Mouse (Mus musculus): ENCODE results near the gene Kcnmb4.

Gene Kcnmb4

DNA sequence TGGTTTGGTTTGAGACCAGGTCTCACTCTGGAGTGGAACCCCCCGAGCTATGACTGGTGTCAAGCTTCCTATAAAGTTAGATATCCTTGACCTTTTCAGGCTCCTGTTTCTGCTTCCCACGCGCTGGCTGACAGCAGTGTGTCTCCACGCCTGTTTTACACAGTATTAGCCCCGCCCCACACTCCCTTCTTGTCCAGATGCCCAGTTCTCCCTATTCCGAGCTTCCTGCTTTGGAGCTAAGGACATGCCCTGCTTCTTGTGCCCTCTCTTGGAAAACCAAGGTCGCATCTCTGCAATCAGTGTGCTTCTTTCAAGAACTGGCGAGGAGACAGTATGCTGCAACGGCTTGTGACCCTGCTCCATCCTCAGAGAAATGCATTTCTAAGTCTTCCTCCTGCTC lies 23.1 kb downstream of the Kcnmb4 start:
- DNase-seq, result no peak

DNA sequence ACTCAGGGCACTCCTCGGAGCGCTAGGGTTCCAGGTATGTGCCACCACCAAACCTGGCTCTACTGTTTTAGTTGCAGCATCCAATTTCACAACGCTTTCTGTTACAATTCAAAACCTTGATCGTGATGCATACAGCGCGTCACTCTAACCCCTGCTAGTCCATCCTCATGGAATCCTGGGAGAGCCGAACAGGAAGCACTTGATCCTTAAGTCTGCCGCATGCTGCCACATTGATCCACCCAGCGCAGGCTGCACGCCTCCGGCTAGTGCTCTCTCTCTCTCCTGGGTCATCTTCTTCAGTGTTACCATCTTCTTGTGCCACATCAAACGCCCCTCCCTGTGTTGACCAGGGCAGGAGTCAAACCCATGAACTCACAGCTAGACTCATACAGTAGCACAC lies 25.5 kb downstream of the Kcnmb4 start:
- DNase-seq, result no peak

DNA sequence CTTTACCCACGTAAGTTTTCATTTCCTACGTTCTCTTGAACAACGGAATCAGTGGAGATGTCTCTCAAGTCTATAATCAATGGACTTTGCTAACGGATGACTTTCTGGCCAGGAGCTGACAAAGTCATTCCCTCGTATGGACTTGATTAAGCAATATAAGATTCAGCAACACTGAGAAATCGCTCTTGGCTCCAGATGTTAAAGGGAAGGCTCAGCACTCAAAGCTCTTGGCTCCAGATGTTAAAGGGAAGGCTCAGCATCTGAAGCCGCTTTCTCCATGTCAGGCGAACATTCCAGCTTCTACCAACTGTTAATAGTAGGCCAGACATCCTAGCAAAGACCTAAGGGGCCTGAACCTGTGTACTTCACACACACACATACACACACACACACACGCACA lies 26.5 kb downstream of the Kcnmb4 start:
- no peak for DNase-seq

DNA sequence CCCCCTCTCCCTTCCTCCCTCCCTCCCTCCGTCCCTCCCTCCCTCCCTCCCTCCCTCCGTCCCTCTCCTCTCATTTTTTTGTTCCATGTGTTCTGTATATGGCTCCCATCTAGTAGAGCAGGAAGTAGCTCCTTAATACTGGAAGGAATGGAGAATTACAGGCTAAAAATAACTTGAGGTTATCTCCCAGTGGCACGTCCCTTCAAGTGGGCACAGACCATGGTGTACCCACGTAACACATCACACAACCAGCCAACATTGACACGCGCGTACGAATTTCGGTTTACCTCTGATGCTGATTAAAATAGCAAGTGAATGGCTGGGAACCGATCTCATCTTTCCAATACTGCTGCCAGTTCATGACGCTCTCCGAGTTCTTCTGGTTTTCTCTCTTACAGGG lies 27.6 kb downstream of the Kcnmb4 start:
- no peak for DNase-seq

DNA sequence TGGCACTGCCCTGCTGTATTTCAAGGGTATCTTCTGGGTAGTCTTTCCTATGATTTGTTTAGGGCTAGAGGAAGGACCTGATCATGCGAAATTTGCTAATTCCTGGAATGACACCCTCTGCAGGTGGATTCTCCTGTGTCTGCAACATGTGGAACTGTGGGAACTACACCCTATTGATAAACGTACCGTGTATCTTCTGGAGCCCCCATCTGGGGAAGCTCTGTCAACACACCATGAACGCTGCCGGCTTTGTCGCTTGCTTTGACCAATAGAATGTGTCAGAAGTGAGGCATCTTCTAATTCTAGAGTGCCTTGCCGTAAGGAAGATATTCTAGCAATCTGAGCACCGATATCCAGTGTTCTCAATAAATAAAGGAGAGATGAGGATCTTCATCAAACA lies 28.9 kb downstream of the Kcnmb4 start:
- DNase-seq, result no peak

DNA sequence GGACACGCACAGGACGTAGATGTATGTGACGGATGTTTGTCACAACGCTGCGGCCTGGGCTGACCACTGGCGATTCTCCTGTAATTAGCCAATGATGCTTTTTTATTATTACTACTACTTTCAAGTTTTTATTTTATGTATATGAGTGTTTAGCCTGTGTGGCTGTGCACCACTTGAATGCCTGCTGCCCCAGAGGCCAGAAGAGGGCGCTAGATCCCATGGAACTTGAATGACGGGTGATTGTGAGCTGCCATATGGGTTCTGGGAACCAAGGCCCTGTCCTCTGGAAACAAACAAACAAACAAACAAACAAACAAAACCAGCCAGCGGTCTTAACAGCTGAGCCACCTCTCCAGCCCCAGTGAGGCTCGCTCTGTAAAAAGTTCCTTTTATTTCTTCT lies 29.3 kb downstream of the Kcnmb4 start:
- no peak for DNase-seq

DNA sequence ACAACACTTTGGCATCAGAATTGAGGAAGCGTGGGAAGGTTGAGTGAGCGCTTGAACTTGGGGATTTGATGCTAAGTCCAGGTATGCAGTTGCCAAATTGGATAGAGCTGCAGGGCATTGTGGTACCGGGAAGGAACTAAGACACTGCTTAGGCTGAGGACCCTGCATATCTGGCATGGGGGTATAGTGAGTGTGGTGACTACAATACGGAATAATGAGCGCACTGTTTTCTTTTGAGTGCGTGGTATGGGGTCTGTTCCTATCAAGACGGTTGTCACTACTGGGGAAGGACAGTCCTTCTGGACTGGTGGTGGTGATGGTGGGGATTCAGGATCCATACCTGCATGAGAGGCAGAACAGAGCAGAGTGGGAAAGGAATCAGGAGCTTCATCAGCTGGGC lies 32.7 kb downstream of the Kcnmb4 start:
- DNase-seq, result no peak

DNA sequence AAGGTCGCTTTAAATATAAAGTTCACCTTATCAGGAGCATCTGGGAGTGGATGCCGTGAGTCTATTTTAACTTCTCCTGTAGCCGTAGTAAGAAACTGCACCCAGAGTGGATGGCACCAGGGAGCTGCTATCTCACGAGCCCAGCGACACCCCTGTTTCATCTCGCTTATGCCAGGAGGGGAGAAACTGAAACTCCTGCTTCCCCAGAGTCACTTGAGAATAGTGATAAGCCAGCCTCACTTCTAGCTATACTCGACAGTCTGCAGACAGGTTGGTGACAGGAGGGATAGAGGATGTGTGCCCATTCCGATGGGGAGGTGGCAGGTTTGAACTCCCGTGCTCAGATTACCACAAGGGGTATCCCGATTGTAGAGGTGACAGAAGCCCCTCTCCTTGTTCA lies 33.6 kb downstream of the Kcnmb4 start:
- DNase-seq, result no peak

DNA sequence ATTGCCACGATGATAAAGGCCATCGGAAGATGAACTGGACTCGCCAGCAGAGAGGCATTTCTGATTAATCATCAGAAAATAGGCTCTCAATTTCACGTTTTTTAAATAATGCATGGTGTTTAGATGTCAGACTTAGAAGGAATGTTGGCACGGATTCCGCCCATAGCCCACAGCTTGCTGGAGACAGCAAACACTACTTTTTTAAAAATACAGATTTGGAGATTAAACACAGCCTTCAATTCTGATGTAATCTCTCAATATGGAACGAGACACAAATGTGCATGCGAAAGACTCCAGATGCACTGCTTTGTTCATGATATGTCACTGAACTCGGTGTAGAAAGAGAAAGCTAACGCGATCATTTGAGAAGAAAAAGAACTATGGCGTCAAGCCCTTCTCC lies 38.2 kb downstream of the Kcnmb4 start:
- DNase-seq, result no peak

DNA sequence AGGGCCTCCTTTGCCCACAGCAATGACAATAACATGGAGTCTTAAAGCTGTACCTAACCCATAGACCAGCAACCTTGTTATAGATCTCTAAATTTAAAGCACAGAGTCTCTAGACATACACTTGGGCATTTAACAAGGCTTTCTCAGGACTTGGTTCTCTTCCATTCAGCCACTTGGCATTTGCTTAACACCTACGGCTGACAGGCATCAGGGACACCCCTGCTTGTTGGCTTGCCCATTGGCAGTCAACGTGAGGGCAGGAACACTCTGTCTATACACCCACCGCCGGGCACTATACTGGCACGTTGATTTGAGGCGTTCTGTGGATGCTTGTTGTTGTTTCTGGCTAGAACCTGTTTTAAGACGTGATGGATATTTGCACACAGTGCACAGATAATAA lies 41.3 kb downstream of the Kcnmb4 start:
- no peak for DNase-seq

DNA sequence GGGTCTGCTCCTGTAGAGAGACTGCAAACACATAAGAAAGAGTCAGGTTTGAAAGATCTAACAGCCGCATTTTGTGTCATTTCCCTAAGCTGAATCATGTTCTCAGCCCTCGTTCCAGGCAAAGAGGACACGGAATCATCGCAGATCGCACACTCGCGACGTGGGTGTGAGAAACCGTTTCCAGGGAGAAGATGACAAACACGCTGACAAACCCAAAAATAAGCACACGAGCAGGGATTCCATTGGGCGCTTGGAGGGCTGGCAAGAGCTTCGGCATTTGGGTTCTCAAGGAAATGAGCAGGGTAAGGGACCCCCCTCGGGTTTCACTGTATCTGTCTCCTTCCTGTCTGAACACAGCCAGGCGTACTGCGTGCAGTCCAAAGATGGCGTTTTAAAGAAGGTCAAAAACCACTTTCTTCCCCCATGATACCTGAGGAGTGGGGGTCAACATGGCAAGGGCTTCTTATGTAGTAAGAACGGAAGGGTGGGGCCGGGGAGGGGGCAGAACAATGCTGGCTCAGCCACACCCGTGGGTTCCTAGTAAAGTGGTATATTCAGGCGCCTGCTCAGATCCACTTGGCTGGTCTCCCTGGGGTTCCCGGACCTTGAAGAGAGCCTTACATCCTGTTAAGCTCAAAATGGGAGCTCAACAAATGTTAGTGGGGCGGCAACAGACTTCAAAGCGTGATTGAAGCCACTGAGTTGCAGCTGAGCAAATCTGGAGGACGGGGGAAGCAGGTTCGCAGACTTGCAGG lies 45.5 kb downstream of the Kcnmb4 start:
- DNase-seq, result no peak

DNA sequence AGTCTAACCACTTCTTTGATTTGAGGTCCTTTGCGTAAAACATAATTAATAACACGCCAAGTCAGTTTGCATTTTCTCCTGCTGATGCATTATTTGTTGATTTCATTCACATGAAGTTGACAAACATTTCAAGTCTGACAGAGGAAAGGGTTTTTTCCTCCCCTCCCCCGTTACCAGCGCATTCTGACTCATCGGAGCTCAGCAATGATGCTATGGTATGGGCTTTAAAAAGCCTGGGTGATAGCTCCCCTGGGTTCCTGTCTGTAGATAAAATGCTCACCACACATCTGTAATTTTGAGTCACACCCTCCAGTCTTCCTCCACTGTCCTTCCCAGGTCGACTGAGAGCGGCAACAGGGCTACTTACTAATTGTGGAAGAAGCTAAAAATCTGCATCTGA lies 47.5 kb downstream of the Kcnmb4 start:
- no peak for DNase-seq

DNA sequence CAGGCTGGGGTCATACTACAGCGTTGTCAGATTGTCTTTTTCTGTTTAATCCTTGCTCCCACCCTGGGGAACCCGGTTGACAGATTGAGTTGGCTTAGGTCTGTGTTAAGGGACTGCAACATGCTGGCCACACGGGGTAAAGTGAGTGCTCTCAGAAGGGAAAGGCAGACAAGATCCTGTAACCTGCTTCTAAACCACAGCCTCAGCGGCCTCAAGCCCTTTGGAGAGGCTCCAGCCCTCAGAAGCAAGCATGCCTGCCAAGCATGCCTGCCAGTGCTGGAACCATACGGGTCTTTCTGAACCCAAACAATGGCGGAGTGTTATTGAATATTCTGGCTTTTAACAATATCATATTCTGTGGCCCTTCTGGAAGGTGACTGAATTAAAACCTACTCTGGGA lies 48.8 kb downstream of the Kcnmb4 start:
- no peak for DNase-seq

DNA sequence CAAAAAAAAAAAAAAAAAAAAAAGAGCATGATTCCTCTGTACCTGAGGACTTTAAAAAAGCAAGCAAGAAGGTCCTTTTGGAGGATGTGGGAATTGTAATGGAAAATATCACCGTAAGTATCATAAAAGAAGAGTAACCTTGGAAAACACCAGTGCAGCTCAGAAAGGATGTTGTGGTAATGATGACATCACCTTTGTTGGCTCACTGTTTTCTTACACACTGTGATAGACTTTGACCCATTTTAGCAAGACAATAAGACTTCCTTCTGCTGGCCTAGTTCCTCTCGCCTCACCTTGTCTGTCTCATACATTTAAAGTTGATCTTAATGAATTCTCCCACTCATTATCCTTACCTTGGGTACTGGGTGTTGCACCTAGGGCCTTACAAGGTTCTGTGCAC lies 51.1 kb downstream of the Kcnmb4 start:
- DNase-seq, result no peak

DNA sequence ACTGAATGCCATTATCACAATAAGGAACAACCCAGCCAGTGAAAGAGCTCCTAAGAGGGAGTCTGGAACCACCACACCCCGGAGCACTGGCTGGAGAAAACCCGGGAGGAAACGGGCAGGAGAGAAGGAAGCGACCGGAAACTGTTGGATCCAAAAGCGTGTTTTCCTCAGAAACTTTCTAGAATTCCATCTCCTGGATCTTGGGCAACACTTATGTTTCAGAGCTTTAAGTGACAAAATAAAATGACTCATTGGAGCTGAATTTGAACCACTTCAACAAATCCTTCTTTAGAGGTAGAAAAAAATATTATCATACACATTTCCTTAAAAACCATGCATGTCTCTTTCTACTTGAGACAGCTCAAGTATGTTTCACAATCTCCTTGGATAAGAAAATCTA lies 52.7 kb downstream of the Kcnmb4 start:
- no peak for DNase-seq

DNA sequence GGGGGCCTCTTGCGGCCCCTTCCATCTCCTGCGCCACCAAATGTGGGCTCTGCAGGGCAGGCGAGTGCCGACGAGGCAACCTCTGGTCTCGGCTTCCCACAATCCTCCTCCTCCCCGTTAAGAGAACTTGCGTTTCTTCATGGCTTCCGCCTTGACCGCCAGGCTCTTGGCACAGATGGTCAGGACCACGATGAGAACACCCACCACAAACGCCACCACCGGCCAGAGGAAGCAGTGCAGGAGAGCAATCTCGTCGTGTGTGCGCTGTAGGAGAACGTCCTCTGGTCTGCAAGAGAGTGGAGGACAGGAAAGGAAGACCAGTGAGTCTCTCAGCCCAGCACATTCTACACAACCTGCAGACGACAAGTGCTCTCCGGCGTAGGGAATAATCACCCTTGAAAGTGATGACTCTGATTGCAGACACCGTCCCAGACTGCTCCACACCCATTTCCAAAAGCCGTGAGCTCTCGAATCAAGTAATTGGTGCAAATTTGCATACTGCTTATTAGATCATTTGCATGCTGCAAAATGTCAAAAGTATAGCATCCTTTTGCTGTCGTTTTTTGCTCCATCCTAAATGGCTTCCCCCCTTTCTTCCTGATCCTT lies 55.5 kb downstream of the Kcnmb4 start:
- DNase-seq, result no peak

DNA sequence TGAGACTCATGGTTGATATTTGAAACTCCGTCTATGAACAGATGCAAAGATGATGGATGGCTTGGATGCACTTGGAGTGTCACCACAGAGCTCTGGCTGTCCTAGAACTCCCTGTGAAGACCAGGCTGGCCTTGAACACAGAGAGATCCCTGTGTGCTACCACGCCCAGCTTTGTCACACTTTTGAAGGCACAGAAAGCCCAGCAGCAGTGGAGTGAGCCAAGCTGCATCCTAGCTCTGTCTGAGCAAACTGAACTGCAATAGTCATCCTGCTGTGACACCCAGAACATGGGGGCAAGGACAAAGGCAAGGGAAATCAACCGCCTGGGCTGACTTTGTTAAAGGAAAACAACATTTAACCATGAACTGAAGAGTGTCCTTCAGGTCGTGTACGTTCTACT lies 57.0 kb downstream of the Kcnmb4 start:
- DNase-seq, result no peak

DNA sequence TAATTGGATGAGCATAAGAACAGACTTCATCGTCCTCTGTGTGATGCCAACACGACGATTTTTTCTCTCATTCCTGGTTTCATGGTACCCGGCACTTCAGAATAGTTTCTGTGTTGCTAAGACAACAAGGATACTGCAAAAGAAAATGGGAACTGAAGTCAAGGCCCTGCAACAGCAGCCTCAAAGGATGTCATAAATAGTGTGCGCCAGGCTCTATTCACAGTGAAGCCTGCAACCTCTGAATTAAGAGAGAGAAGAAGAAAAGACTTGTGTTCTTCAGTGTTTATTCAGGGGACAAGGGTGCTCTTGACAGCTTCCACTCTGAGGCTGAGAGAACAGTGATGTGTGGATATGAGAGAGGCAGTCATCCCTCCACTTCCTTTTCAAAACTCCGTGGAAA lies 57.5 kb downstream of the Kcnmb4 start:
- no peak for DNase-seq

DNA sequence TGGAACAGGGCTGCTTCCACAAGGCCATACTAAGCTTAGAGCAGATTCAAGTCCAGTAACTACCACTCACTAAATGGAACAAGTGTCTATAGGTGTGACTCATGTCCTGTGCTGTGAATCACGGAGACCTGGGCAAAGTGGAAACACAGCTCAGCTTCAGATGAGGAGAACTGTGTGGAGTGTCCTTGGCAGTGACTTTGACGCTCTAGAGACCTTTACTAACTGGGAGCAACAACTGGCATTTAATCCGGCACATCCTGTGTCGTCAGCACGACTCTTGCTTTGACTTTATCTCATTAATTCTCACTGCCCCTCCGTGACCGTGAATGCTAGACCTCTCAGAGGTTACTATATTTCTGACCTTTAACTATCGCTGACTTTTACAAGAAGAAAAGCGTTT lies 62.9 kb downstream of the Kcnmb4 start:
- no peak for DNase-seq

DNA sequence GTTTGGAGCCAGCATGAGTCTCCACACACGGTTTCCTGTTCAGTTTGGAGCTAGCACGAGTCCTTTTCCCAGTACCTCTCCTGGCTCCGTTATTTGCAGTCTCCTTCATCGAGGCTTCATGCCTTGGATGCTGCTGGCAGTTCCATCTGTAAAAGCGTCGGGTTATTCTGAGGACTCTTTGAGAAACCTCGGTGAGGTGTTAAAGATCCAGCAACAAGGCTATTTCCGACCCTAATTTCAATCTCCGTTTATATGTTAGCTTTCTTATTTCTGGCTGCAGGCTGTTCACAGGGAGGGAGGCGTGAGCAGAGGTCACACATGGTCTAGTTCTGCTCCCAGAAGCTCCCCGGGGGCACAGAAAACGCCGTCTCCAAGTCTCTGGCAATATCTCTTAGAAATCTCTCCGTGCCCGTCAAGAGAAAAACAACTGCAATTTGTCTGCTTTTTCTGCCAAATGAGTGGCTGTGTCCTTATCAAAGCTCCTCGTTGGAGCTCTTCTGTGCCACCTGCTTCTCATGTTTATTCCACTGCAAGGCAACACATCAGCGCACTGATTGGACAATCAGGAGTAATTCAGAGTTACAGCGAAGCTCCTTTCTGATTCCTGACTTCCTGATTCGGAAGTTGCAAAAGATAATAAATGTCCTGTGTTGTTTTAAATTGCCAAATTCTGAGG lies 65.9 kb downstream of the Kcnmb4 start:
- no peak for DNase-seq

DNA sequence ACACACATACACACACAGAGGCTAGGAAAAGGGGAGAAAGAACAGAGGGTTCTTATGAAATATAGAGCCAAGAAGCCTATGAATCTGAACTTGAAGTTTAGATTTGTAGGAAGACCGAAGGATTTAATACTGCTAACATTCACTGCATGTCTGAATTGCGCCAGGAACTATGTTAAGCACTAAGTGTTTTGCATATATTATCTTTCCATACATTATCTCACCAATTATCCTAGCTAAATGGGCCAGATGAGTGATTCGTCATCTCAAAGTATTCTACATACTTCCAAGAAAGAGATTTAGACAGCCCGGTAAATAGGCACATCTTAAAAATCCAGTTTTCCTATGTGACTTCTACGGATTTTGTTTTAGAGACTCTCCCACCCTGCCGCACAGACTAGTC lies 68.7 kb downstream of the Kcnmb4 start:
- DNase-seq, result no peak

DNA sequence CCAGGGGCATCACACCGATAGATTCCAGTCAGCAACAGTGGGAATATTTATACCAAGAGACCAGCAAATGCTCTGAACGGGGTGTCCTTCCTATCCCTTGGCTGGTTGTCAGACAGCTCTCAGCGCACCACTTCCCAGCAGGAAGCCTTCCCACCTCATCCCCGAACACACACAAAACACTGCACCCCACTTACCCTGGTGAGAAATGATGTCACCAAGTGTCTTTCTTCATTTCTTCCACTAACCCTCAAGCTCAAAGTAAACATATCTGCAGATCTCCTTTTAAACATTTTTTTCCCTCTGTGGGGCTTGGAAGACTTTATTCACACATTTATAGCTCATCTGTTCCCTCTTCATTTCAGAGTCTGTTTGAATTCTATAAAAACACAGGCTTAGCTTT lies 70.0 kb downstream of the Kcnmb4 start:
- DNase-seq, result no peak

DNA sequence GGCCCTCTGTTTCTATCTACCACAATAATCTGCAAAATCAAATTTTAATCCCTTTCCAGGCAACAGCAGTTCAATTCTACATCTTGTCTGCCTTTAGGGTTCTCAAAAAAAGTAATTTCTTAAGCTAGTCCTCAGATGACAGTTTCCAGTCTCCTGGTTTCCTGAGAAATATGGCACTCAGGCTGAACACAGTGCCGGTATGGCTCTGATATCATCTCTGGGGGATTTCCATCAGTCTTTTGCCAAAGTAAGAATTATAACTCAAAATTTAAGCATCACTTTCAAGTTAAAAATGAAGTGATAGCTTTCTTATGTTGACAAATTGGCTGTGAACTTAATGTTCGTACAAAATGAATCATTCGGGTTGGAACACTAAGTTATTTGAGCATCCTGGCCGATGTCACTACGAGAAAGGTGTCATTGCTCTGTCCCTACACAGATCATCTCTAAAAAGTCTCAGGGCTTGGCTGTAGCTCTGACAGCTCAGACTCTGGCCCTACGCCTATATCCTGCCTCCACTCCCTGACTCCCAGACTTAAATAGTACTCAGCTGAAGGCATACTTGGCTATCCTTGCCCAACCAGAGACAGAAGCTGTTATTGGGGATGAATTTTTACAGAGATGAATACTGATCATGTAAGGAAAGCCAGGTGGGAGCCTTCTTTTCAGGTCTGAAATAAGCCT lies 70.8 kb downstream of the Kcnmb4 start:
- no peak for DNase-seq

DNA sequence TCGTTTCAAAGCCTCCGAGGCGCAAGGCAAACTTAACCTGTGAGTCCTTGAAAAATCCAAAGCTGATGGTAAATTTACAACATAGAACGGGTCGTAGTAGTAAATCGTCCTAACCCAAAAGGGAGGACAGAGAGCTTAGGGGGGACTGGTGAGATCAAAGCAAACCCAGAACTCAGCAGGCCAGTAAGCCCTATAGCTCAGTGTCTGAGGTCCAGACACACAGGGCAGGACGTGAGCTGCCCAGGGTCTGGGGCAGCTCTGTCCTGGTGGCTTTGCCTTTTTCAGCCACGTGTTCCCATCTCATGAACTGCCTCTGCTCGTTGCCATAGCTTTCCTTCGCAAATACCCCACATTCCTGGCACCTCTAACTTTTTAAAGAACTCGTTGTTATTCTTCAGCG lies 75.7 kb downstream of the Kcnmb4 start:
- DNase-seq, result no peak
